Mouse (Mus musculus): ENCODE results near the gene Dpf3.

The Dpf3 gene

GRCm38 (mm10) chr12:83415207-83415606 lies 72.3 kb downstream of the Dpf3 start:
- DNase-seq (ENCODE audit: low spot score in 2 of 2), result no peak

- no peak for DNase-seq (ENCODE audit: low spot score in 2 of 2)
These were observed 73.8 kb downstream of the Dpf3 start for GRCm38 (mm10) chr12:83413684-83414083.

- DNase-seq (ENCODE audit: low spot score in 2 of 2), result no peak
These were observed 75.6 kb downstream of the Dpf3 start for GRCm38 (mm10) chr12:83411721-83412521.

GRCm38 (mm10) chr12:83411032-83411431 lies 76.5 kb downstream of the Dpf3 start:
- DNase-seq (ENCODE audit: low spot score in 2 of 2), result no peak

GRCm38 (mm10) chr12:83405374-83406125 lies 82.0 kb downstream of the Dpf3 start:
- DNase-seq (ENCODE audit: low spot score in 2 of 2), result no peak

GRCm38 (mm10) chr12:83402270-83402669 lies 85.2 kb downstream of the Dpf3 start:
- DNase-seq (ENCODE audit: low spot score in 2 of 2), result no peak

GRCm38 (mm10) chr12:83392011-83392410 lies 95.5 kb downstream of the Dpf3 start:
- DNase-seq (ENCODE audit: low spot score in 2 of 2), result no peak

- DNase-seq (ENCODE audit: low spot score in 2 of 2), result no peak
These were observed 100.0 kb downstream of the Dpf3 start for GRCm38 (mm10) chr12:83387554-83387953.

- no peak for DNase-seq (ENCODE audit: low spot score in 2 of 2)
These were observed 106.4 kb downstream of the Dpf3 start for GRCm38 (mm10) chr12:83381072-83381471.

GRCm38 (mm10) chr12:83380016-83380415 lies 107.5 kb downstream of the Dpf3 start:
- no peak for DNase-seq (ENCODE audit: low spot score in 2 of 2)

- DNase-seq (ENCODE audit: low spot score in 2 of 2), result peak in 1 of 2 experiments; percentile 10
These were observed 112.3 kb downstream of the Dpf3 start for GRCm38 (mm10) chr12:83375015-83375831.

GRCm38 (mm10) chr12:83373081-83373480 lies 114.4 kb downstream of the Dpf3 start:
- no peak for DNase-seq (ENCODE audit: low spot score in 2 of 2)

GRCm38 (mm10) chr12:83372290-83372689 lies 115.2 kb downstream of the Dpf3 start:
- no peak for DNase-seq (ENCODE audit: low spot score in 2 of 2)

- no peak for DNase-seq (ENCODE audit: low spot score in 2 of 2)
These were observed 117.3 kb downstream of the Dpf3 start for GRCm38 (mm10) chr12:83370221-83370620.

GRCm38 (mm10) chr12:83369416-83369815 lies 118.1 kb downstream of the Dpf3 start:
- no peak for DNase-seq (ENCODE audit: low spot score in 2 of 2)

- no peak for DNase-seq (ENCODE audit: low spot score in 2 of 2)
These were observed 120.0 kb downstream of the Dpf3 start for GRCm38 (mm10) chr12:83367486-83367885.

GRCm38 (mm10) chr12:83364771-83365170 lies 122.7 kb downstream of the Dpf3 start:
- no peak for DNase-seq (ENCODE audit: low spot score in 2 of 2)

- no peak for DNase-seq (ENCODE audit: low spot score in 2 of 2)
These were observed 125.7 kb downstream of the Dpf3 start for GRCm38 (mm10) chr12:83361801-83362200.

GRCm38 (mm10) chr12:83352640-83353039 lies 134.9 kb downstream of the Dpf3 start:
- no peak for DNase-seq (ENCODE audit: low spot score in 2 of 2)

- DNase-seq (ENCODE audit: low spot score in 2 of 2), result no peak
These were observed 137.8 kb downstream of the Dpf3 start for GRCm38 (mm10) chr12:83349736-83350135.

- no peak for DNase-seq (ENCODE audit: low spot score in 2 of 2)
These were observed 139.3 kb downstream of the Dpf3 start for GRCm38 (mm10) chr12:83348246-83348645.

GRCm38 (mm10) chr12:83342875-83343185 lies 144.7 kb downstream of the Dpf3 start:
- no peak for DNase-seq (ENCODE audit: low spot score in 2 of 2)
